Mouse (Mus musculus) bone marrow macrophage, adult 2 months (primary cell): ENCODE measurements around the gene Pfpl. TPM values are rescaled to one million over a fixed set of nuclear protein-coding genes. Genes with fewer than 3 reads are reported as not detected.
A peak's percentile ranks its signal among the peaks of the same experiment; 100 is the strongest.

Source experiments
- H3K27ac ChIP-seq: 2 replicates; pipeline ENCODE4 v1.5.1; 2012; ENCODE audit warnings: low read depth, low read length; ENCODE audit not compliant: insufficient read depth
- H3K4me1 ChIP-seq: 2 replicates; pipeline ENCODE4 v1.6.1; 2012; ENCODE audit warnings: low read length; ENCODE audit not compliant: control insufficient read depth, insufficient read depth
- H3K4me3 ChIP-seq: 2 replicates; pipeline ENCODE4 v1.5.1; 2012; ENCODE audit warnings: mild to moderate bottlenecking, low read length, moderate library complexity; ENCODE audit not compliant: insufficient read depth
- CTCF ChIP-seq: IDR thresholded peaks from 2 replicates; pipeline ENCODE4 v1.5.1; 2012; ENCODE audit warnings: low read depth, mild to moderate bottlenecking, low read length, moderate library complexity
- POLR2A ChIP-seq: IDR thresholded peaks from 2 replicates; pipeline ENCODE4 v1.6.1; 2012; ENCODE audit warnings: mild to moderate bottlenecking, low read depth, low read length, borderline replicate concordance
- polyA plus RNA-seq: library from polyadenylated mRNA; stranded (reverse); fragments of >200 nt; gene quantifications from 2 replicates; pipeline ENCODE4 v1.2.4, GENCODE M21; 2012; ENCODE audit not compliant: missing spikeins, insufficient read depth, insufficient read length

Gene Pfpl
- polyA plus RNA-seq, 1 experiment: not detected

GRCm38 (mm10) chr19:12439581-12439980 lies 11.9 kb downstream of the Pfpl start:
- H3K4me1 ChIP-seq: peaks cover 53% of the 10 kb centered on the region
- no peak for TF ChIP-seq POLR2A
- TF ChIP-seq CTCF: no peak
- H3K4me3 ChIP-seq: no peak overlapping the region
- H3K27ac ChIP-seq: peak overlapping the region; percentile 96

GRCm38 (mm10) chr19:12440103-12440725 lies 12.5 kb downstream of the Pfpl start:
- no peak for TF ChIP-seq POLR2A
- TF ChIP-seq CTCF: no peak
- Histone ChIP-seq H3K4me3 (peak overlapping the region; percentile 26), H3K27ac (peak overlapping the region; percentile 100), H3K4me1 (peaks cover 49% of the 10 kb centered on the region)

GRCm38 (mm10) chr19:12442560-12442959 lies 14.9 kb downstream of the Pfpl start:
- Histone ChIP-seq H3K4me1 (peaks cover 41% of the 10 kb centered on the region), H3K27ac (peak overlapping the region; percentile 96), H3K4me3 (peak overlapping the region; percentile 22)
- TF ChIP-seq POLR2A (no peak), CTCF (no peak)

GRCm38 (mm10) chr19:12445014-12445413 lies 17.3 kb downstream of the Pfpl start:
- Histone ChIP-seq H3K27ac (peak overlapping the region; percentile 60), H3K4me3 (no peak overlapping the region), H3K4me1 (peaks cover 32% of the 10 kb centered on the region)
- TF ChIP-seq POLR2A (no peak), CTCF (no peak)

- Histone ChIP-seq H3K4me1 (peaks cover 20% of the 10 kb centered on the region), H3K27ac (peak overlapping the region; percentile 90), H3K4me3 (peak overlapping the region; percentile 52)
- TF ChIP-seq POLR2A (no peak), CTCF (no peak)
These were observed 29.8 kb downstream of the Pfpl start for GRCm38 (mm10) chr19:12457401-12458066.

- no peak overlapping the region for H3K4me3 ChIP-seq
- TF ChIP-seq CTCF (no peak), POLR2A (no peak)
- peak overlapping the region; percentile 100 for H3K27ac ChIP-seq
These were observed 31.8 kb downstream of the Pfpl start for GRCm38 (mm10) chr19:12459516-12459915.

GRCm38 (mm10) chr19:12460282-12461249 lies 32.9 kb downstream of the Pfpl start, which contains the start of gene Mpeg1:
Gene Mpeg1 (plus strand): TSS chr19:12460779.
- Histone ChIP-seq H3K4me3 (peak within 1 kb of the TSS; percentile 87), H3K27ac (peak within 1 kb of the TSS; percentile 100), H3K4me1 (peaks cover 22% of the 10 kb centered on the region)
- TF ChIP-seq POLR2A: no peak
- no peak for TF ChIP-seq CTCF

More at GRCm38 (mm10) chr19:12459516-12459915, 31.8 kb downstream of the Pfpl start:
- peaks cover 20% of the 10 kb centered on the region for H3K4me1 ChIP-seq

- Histone ChIP-seq H3K4me3 (peak overlapping the region; percentile 87), H3K27ac (peak overlapping the region; percentile 100), H3K4me1 (peaks cover 30% of the 10 kb centered on the region)
- no peak for TF ChIP-seq CTCF
- no peak for TF ChIP-seq POLR2A
These were observed 35.4 kb downstream of the Pfpl start for GRCm38 (mm10) chr19:12462851-12463721.

GRCm38 (mm10) chr19:12463722-12464035 lies 36.0 kb downstream of the Pfpl start:
- Histone ChIP-seq H3K4me3 (peak overlapping the region; percentile 87), H3K27ac (peak overlapping the region; percentile 100), H3K4me1 (peaks cover 34% of the 10 kb centered on the region)
- no peak for TF ChIP-seq CTCF
- no peak for TF ChIP-seq POLR2A
